Mouse (Mus musculus): ENCODE data around the gene Il2rb. TPM values are rescaled to one million over a fixed set of nuclear protein-coding genes. Genes with fewer than 3 reads are reported as not detected.

Il2rb gene
- polyA plus RNA-seq, 1 experiment from 2014 or later = not detected

DNA sequence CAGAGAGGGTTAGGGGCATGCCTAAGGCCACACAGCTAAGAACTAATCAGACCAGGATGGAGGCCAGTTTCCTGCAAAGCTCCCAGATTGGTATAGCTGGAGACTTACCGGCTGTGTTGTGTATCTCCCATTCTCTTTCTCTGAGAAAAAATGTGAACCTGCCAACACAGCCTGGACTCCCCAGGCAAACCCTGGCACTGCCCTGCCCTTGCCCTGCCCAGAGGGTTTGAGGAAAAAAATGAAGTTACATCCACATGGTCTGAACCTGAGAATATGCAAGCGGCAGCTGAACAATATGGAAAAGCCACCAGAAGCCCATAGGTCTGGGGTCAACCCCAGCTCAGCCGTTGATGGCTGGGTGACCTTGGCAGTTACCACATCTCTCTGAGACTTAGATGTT is 5.8 kb downstream of the Il2rb start:
- 90% methylated on average over 3 of the region's 3 CpGs for WGBS
- H3K27ac ChIP-seq = no peak overlapping the region
- DNase-seq (ENCODE audit: low spot score) = no peak
- H3K27me3 ChIP-seq (ENCODE audit: insufficient read depth, poor library complexity, severe bottlenecking) = peaks cover 6% of the 10 kb centered on the region
- H3K4me1 ChIP-seq (replicated peaks) = peaks cover 13% of the 10 kb centered on the region
- no peaks in the 10 kb centered on the region for H3K36me3 ChIP-seq
- H3K4me3 ChIP-seq = no peak overlapping the region
- no peaks in the 10 kb centered on the region for H3K9me3 ChIP-seq

GRCm38 (mm10) chr15:78487066-78487465 is 8.0 kb downstream of the Il2rb start:
- 72% methylated on average over 4 of the region's 4 CpGs for WGBS
- H3K27ac ChIP-seq = no peak overlapping the region
- no peak overlapping the region for H3K4me3 ChIP-seq
- no peaks in the 10 kb centered on the region for H3K36me3 ChIP-seq
- no peaks in the 10 kb centered on the region for H3K9me3 ChIP-seq
- peaks cover 12% of the 10 kb centered on the region for H3K27me3 ChIP-seq (ENCODE audit: insufficient read depth, poor library complexity, severe bottlenecking)
- H3K4me1 ChIP-seq (replicated peaks) = no peaks in the 10 kb centered on the region
- no peak for DNase-seq (ENCODE audit: low spot score)

DNA sequence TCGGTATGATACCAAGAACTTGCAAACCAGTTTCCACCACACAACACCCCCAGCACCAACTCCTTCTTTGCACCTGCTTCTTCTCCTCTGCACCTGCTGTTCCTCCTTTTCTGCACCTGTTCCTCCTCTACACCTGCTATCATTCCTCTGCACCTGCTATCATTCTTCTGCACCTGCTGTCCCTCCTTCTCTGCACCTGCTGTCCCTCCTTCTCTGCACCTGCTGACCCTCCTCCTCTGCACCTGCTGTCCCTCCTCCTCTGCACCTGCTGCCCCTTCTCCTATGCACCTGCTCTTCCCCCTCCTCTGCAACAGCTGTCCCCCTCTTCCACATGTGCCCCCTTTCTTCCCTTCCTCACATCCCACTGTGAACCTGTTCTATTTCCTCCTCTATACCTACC is 8.5 kb downstream of the Il2rb start:
- peaks cover 16% of the 10 kb centered on the region for H3K27me3 ChIP-seq (ENCODE audit: insufficient read depth, poor library complexity, severe bottlenecking)
- WGBS = 89% methylated on average over 1 of the region's 1 CpGs
- no peaks in the 10 kb centered on the region for H3K9me3 ChIP-seq

DNA sequence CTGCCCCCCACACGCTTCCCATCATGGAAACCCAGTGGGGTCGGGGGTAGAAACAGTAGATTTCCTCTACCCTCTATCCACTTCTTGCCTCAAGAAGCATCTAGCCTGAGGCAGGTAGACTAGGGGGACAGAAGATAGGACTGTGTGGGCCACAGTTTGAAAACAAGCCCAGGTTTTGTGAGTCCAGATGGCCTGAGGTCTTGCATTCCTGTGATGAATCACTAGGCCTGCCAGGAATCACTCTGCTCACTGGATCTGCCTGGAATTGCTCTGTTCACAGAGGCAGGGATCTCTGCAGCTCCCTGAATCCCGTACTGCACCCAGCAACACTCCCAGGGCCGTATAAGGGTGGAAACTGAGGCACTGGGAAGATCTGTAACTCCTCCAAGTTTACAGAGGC is 11.8 kb downstream of the Il2rb start:
- Histone ChIP-seq H3K9me3 (no peaks in the 10 kb centered on the region), H3K4me1 (replicated peaks) (peaks cover 3% of the 10 kb centered on the region; the same call in 1 of the 2 replicates), H3K36me3 (no peaks in the 10 kb centered on the region), H3K27me3 (ENCODE audit: insufficient read depth, poor library complexity, severe bottlenecking) (peaks cover 19% of the 10 kb centered on the region), H3K4me3 (no peak overlapping the region), H3K27ac (no peak overlapping the region)
- DNase-seq (ENCODE audit: low spot score) = no peak
- WGBS = 73% methylated on average over 4 of the region's 4 CpGs

More for the DNA sequence above, 8.5 kb downstream of the Il2rb start:
- no peak overlapping the region for H3K27ac ChIP-seq
- H3K4me3 ChIP-seq = no peak overlapping the region
- no peak for DNase-seq (ENCODE audit: low spot score)
- H3K36me3 ChIP-seq = no peaks in the 10 kb centered on the region
- peaks cover 1% of the 10 kb centered on the region; the same call in 1 of the 2 replicates for H3K4me1 ChIP-seq (replicated peaks)

DNA sequence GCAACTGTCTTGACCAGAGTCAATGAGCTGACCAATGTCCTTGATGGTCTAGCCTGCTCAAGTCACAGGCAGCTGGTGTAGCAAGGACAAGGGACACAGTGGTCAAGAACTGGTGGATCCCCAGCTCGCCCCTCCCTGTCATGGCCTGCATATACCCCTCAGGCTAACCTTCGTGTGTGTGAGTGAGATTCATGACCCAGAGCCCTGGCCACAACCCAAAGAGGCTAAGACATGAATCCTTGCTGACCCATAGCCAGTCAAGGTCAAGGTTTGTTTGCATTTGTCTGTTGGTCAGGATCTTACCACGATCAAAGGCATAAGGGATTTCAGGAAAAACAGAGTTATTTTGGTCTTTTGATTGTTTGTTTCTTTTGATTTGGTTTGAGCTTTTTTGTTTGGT is 12.6 kb downstream of the Il2rb start:
- Histone ChIP-seq H3K4me3 (no peak overlapping the region), H3K27me3 (ENCODE audit: insufficient read depth, poor library complexity, severe bottlenecking) (peaks cover 19% of the 10 kb centered on the region), H3K27ac (no peak overlapping the region), H3K36me3 (no peaks in the 10 kb centered on the region), H3K4me1 (replicated peaks) (peaks cover 3% of the 10 kb centered on the region; the same call in 1 of the 2 replicates), H3K9me3 (no peaks in the 10 kb centered on the region)
- no peak for DNase-seq (ENCODE audit: low spot score)
- 72% methylated on average over 3 of the region's 3 CpGs for WGBS

DNA sequence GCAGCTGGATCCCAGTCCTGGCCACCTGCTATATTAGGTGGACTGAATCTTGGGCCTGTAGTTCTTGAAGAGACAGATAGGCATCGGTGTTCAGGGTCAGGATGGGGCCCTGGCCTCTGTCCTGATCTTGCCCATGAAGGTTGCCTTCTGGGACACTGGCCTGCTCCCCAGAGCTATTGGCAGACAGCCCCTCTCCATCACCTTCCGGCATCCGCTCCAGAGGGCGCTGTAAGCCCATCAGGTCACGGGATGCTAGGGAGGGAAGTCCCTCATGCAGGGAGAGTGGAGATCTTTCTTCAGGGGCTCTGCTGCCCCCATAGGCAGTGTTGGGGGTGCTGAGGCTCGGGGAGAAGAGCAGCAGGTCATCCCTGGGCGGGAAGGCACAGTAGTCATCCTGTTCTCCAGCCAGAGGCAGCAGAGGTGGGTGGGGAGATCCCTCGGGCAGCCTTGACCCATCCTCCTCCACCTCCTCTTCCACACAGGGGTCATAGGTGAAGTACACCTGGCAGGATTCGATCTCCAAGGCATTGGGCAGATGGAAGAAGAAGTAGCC is 13.5 kb downstream of the Il2rb start:
- H3K4me1 ChIP-seq (replicated peaks) = peaks cover 3% of the 10 kb centered on the region; the same call in 1 of the 2 replicates
- no peak for DNase-seq (ENCODE audit: low spot score)
- H3K36me3 ChIP-seq = no peaks in the 10 kb centered on the region
- peaks cover 15% of the 10 kb centered on the region for H3K27me3 ChIP-seq (ENCODE audit: insufficient read depth, poor library complexity, severe bottlenecking)
- no peaks in the 10 kb centered on the region for H3K9me3 ChIP-seq
- H3K4me3 ChIP-seq = no peak overlapping the region
- WGBS = 49% methylated on average over 9 of the region's 9 CpGs
- no peak overlapping the region for H3K27ac ChIP-seq

DNA sequence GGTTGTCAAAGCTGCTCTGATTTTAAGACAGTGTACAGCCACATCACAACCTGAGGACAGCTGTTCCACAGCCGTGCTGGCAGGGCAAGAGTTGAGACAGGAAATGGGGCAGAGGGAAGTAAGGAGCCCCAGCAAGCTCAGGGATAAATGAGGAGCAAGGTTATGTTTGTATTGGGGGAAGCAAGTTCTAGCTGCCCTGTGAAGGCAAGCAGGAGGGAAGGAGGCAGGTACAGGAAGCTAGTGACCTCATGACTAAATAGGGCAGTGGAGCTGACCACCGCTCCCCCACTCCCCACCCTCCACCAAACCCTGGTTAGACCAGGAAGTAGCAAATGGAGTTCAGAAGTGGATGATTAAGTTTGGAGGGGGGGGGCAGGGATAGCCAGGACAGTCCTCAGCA is 14.1 kb downstream of the Il2rb start:
- H3K27ac ChIP-seq = no peak overlapping the region
- H3K27me3 ChIP-seq (ENCODE audit: insufficient read depth, poor library complexity, severe bottlenecking) = 0 out of 2 replicates have a peak, but pooled peaks cover 13% of the 10 kb centered on the region
- no peaks in the 10 kb centered on the region for H3K36me3 ChIP-seq
- no peaks in the 10 kb centered on the region for H3K9me3 ChIP-seq
- peaks cover 3% of the 10 kb centered on the region; the same call in 1 of the 2 replicates for H3K4me1 ChIP-seq (replicated peaks)
- H3K4me3 ChIP-seq = no peak overlapping the region
- 77% methylated on average over 2 of the region's 2 CpGs for WGBS
- DNase-seq (ENCODE audit: low spot score) = no peak

- no peaks in the 10 kb centered on the region for H3K36me3 ChIP-seq
- H3K9me3 ChIP-seq = no peaks in the 10 kb centered on the region
- DNase-seq (ENCODE audit: low spot score) = no peak
- 0 out of 2 replicates have a peak, but pooled peaks cover 19% of the 10 kb centered on the region for H3K27me3 ChIP-seq (ENCODE audit: insufficient read depth, poor library complexity, severe bottlenecking)
- no peak overlapping the region for H3K27ac ChIP-seq
- H3K4me3 ChIP-seq = no peak overlapping the region
- H3K4me1 ChIP-seq (replicated peaks) = peaks cover 3% of the 10 kb centered on the region; the same call in 1 of the 2 replicates
- 67% methylated on average over 7 of the region's 7 CpGs for WGBS
Observed at GRCm38 (mm10) chr15:78480111-78480510, 15.0 kb downstream of the Il2rb start.

GRCm38 (mm10) chr15:78479470-78479869 is 15.6 kb downstream of the Il2rb start:
- 84% methylated on average over 5 of the region's 5 CpGs for WGBS
- Histone ChIP-seq H3K4me1 (replicated peaks) (peaks cover 3% of the 10 kb centered on the region; the same call in 1 of the 2 replicates), H3K27ac (no peak overlapping the region), H3K36me3 (no peaks in the 10 kb centered on the region), H3K9me3 (no peaks in the 10 kb centered on the region), H3K4me3 (no peak overlapping the region), H3K27me3 (ENCODE audit: insufficient read depth, poor library complexity, severe bottlenecking) (0 out of 2 replicates have a peak, but pooled peaks cover 19% of the 10 kb centered on the region)
- no peak for DNase-seq (ENCODE audit: low spot score)

DNA sequence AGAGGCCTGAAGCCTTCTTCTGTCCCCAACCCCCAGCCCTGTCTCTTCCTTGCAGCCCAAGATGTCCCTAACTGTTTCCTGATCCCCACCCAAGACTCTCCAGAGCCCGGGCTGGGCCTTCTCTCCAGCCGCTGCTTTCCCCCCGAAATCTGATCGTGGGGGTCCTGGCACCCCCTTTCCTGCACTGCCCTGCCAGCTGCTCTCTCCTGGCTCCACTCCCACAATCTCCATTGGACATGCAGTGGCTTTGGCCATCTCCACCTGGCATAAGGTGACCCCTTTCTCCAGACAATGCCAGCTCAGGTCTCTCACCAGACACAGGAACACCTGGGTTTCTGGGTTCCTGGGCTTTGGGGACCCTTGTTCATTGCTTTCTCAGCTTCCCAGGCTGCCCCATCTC is 17.0 kb downstream of the Il2rb start:
- H3K4me3 ChIP-seq = no peak overlapping the region
- peaks cover 3% of the 10 kb centered on the region; the same call in 1 of the 2 replicates for H3K4me1 ChIP-seq (replicated peaks)
- H3K9me3 ChIP-seq = no peaks in the 10 kb centered on the region
- DNase-seq (ENCODE audit: low spot score) = no peak
- no peaks in the 10 kb centered on the region for H3K36me3 ChIP-seq
- no peak overlapping the region for H3K27ac ChIP-seq
- 89% methylated on average over 4 of the region's 4 CpGs for WGBS
- H3K27me3 ChIP-seq (ENCODE audit: insufficient read depth, poor library complexity, severe bottlenecking) = 0 out of 2 replicates have a peak, but pooled peaks cover 13% of the 10 kb centered on the region

DNA sequence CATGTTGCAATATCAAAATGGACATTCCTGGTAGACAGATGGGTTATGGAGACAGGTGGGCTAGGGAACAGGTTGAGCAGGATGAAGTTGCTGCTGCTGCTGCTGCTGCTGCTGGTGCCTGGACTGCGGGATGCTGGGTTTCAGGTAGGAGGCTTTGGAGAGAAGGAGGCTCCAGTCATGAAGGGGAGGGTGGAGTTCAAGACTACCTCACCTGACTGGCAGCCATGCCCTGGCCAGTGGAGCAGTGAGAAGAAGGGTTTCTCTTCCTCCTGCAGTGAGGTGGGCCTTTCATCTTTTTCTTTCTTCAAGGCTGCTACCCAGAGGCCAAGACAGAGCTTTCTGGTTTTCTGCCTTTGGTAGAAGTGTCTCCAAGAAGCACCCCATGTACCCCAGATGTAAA is 18.2 kb downstream of the Il2rb start:
- H3K36me3 ChIP-seq = no peaks in the 10 kb centered on the region
- H3K27me3 ChIP-seq (ENCODE audit: insufficient read depth, poor library complexity, severe bottlenecking) = 0 out of 2 replicates have a peak, but pooled peaks cover 12% of the 10 kb centered on the region
- WGBS = 72% methylated on average over 1 of the region's 1 CpGs
- H3K9me3 ChIP-seq = no peaks in the 10 kb centered on the region
- no peak overlapping the region for H3K4me3 ChIP-seq
- peaks cover 8% of the 10 kb centered on the region; the same call in 1 of the 2 replicates for H3K4me1 ChIP-seq (replicated peaks)
- DNase-seq (ENCODE audit: low spot score) = no peak
- no peak overlapping the region for H3K27ac ChIP-seq

- H3K36me3 ChIP-seq = no peaks in the 10 kb centered on the region
- H3K4me3 ChIP-seq = no peak overlapping the region
- WGBS = 68% methylated on average over 3 of the region's 3 CpGs
- DNase-seq (ENCODE audit: low spot score) = no peak
- peaks cover 12% of the 10 kb centered on the region; the same call in 1 of the 2 replicates for H3K4me1 ChIP-seq (replicated peaks)
- H3K9me3 ChIP-seq = no peaks in the 10 kb centered on the region
- H3K27me3 ChIP-seq (ENCODE audit: insufficient read depth, poor library complexity, severe bottlenecking) = 0 out of 2 replicates have a peak, but pooled peaks cover 6% of the 10 kb centered on the region
- no peak overlapping the region for H3K27ac ChIP-seq
Observed at GRCm38 (mm10) chr15:78475604-78476031, 19.5 kb downstream of the Il2rb start.

DNA sequence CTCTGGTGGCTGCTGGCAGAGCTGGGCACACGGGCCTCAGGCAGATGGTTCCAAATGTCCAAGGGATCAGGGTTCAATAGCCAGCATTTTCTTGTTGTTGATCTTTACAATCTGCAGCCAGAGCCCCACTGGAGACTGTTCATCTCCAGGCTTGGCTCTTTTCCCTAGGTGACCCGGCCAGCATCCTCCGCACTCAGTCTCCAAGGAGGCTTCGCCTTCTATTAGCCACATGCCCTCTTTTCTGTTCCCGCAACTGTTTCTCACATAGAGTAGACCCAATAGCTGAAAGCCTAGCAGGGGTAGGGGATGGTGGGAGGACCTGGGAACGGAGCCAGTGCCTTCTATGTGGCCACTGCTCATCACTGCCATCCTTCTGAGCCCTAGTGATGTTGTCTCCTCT is 21.6 kb downstream of the Il2rb start:
- no peak overlapping the region for H3K27ac ChIP-seq
- WGBS = 88% methylated on average over 6 of the region's 6 CpGs
- no peak for DNase-seq (ENCODE audit: low spot score)

More for the DNA sequence above, 21.6 kb downstream of the Il2rb start:
- peaks cover 17% of the 10 kb centered on the region; the same call in 1 of the 2 replicates for H3K4me1 ChIP-seq (replicated peaks)
- peaks cover 6% of the 10 kb centered on the region; the same call in 1 of the 2 replicates for H3K27me3 ChIP-seq (ENCODE audit: insufficient read depth, poor library complexity, severe bottlenecking)
- no peak overlapping the region for H3K4me3 ChIP-seq
- no peaks in the 10 kb centered on the region for H3K9me3 ChIP-seq
- no peaks in the 10 kb centered on the region for H3K36me3 ChIP-seq

All from hindbrain, embryonic 10.5 days (tissue).